Mouse (Mus musculus) thymus, postnatal 10 days (tissue): Measurements from ENCODE around the gene Vangl2.

Experiments
- DNase-seq, 2 experiments: peaks; one replicate each; pipeline ENCODE4 v3.0.0; 2021; ENCODE audit warnings: low spot score in 2 of 2

The Vangl2 gene

GRCm38 (mm10) chr1:172027809-172028102 lies 488 bp downstream of the Vangl2 start:
- DNase-seq = no peak

- DNase-seq = peak; percentile 77 to 96
Measured at GRCm38 (mm10) chr1:172027010-172027808, 1.0 kb downstream of the Vangl2 start.

- peak; percentile 60 to 61 for DNase-seq
Measured at GRCm38 (mm10) chr1:172026201-172026901, 1.9 kb downstream of the Vangl2 start.

- no peak for DNase-seq
Measured at GRCm38 (mm10) chr1:172025201-172025904, 2.9 kb downstream of the Vangl2 start.

- peak in 1 of 2 experiments; percentile 2 for DNase-seq
Measured at GRCm38 (mm10) chr1:172024140-172024895, 3.9 kb downstream of the Vangl2 start.

GRCm38 (mm10) chr1:172019863-172020521 lies 8.3 kb downstream of the Vangl2 start:
- no peak for DNase-seq

GRCm38 (mm10) chr1:172019339-172019738 lies 8.9 kb downstream of the Vangl2 start:
- DNase-seq = no peak

- no peak for DNase-seq
Measured at GRCm38 (mm10) chr1:172018336-172019311, 9.6 kb downstream of the Vangl2 start.

- DNase-seq = no peak
Measured at GRCm38 (mm10) chr1:172017517-172018070, 10.7 kb downstream of the Vangl2 start.

- DNase-seq = no peak
Measured at GRCm38 (mm10) chr1:172016660-172017516, 11.4 kb downstream of the Vangl2 start.

- DNase-seq = no peak
Measured at GRCm38 (mm10) chr1:172016031-172016430, 12.2 kb downstream of the Vangl2 start.

- peak; percentile 58 to 64 for DNase-seq
Measured at GRCm38 (mm10) chr1:172015312-172015939, 12.8 kb downstream of the Vangl2 start.

GRCm38 (mm10) chr1:172014771-172015170 lies 13.5 kb downstream of the Vangl2 start:
- DNase-seq = no peak

- peak in 1 of 2 experiments; percentile 68 for DNase-seq
Measured at GRCm38 (mm10) chr1:172012030-172012429, 16.2 kb downstream of the Vangl2 start.

GRCm38 (mm10) chr1:172010042-172010824 lies 18.0 kb downstream of the Vangl2 start:
- DNase-seq = no peak

- DNase-seq = no peak
Measured at GRCm38 (mm10) chr1:172009406-172009805, 18.8 kb downstream of the Vangl2 start.

- no peak for DNase-seq
Measured at GRCm38 (mm10) chr1:172008351-172008750, 19.9 kb downstream of the Vangl2 start.

GRCm38 (mm10) chr1:172007761-172008160 lies 20.5 kb downstream of the Vangl2 start:
- DNase-seq = no peak
